Mouse (Mus musculus): ENCODE measurements at regions not wholly inside any gene's neighbourhood (a gene's known extent, or its start where the extent isn't known, plus 50 kb on each side); places are given as distances from the start of the nearest gene placed in this dataset.

DNA sequence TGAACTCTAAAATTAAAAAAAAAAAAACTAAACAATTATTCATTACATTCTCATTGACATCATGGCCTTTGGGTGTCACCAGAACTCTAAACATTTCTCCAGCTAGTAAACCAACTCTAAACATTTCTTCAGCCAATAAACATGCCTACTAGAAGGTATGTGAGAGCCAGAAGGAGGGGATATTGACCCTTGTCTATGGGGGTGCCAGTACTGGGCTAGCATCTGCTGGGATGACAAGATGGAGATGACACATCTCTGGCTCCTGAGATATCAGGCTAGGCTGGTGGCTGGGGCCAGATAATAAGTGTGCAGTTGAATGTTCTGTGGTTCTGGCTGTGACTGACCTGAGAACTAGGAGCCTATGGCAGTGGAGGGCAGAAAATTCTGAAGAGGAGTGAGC, 144.6 kb downstream of the Tmem38b start:
- Histone ChIP-seq H3K9me3 (replicated peaks) (peaks cover 5% of the 10 kb centered on the region; the same call in 1 of the 2 replicates), H3K27me3 (no peaks in the 10 kb centered on the region), H3K4me2 (replicated peaks) (no peak overlapping the region), H3K27ac (no peak overlapping the region), H3K4me1 (no peaks in the 10 kb centered on the region), H3K4me3 (no peak overlapping the region), H3K9ac (no peak overlapping the region), H3K36me3 (no peaks in the 10 kb centered on the region)
- no peak for ATAC-seq (ENCODE audit: low FRiP score)

DNA sequence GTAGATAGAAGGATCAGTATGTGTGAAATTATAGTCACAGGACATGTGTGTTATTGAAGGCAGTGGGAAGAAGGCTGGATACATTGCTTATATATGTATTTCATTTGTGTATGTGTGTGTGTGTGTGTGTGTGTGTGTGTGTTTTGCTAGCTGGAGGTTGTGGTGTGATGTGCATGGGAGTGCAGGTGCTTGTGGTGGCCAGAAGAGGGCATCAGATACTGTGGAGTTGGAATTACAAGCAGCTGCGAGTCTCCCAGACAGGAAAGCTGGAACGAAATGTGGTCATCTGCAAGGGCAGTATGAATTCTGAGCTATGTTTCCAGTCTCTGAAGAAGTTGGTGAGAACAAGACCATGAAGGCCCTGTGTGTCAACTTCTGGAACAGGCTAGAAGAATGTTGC, 145.1 kb downstream of the Tmem38b start:
- H3K4me1 ChIP-seq, result no peaks in the 10 kb centered on the region
- no peak overlapping the region for H3K27ac ChIP-seq
- ATAC-seq (ENCODE audit: low FRiP score), result no peak
- H3K27me3 ChIP-seq, result no peaks in the 10 kb centered on the region
- no peaks in the 10 kb centered on the region for H3K36me3 ChIP-seq
- H3K9me3 ChIP-seq (replicated peaks), result peaks cover 5% of the 10 kb centered on the region; the same call in 1 of the 2 replicates
- H3K4me2 ChIP-seq (replicated peaks), result no peak overlapping the region
- WGBS, result 85% methylated on average over 2 of the region's 2 CpGs
- no peak overlapping the region for H3K9ac ChIP-seq
- H3K4me3 ChIP-seq, result no peak overlapping the region

DNA sequence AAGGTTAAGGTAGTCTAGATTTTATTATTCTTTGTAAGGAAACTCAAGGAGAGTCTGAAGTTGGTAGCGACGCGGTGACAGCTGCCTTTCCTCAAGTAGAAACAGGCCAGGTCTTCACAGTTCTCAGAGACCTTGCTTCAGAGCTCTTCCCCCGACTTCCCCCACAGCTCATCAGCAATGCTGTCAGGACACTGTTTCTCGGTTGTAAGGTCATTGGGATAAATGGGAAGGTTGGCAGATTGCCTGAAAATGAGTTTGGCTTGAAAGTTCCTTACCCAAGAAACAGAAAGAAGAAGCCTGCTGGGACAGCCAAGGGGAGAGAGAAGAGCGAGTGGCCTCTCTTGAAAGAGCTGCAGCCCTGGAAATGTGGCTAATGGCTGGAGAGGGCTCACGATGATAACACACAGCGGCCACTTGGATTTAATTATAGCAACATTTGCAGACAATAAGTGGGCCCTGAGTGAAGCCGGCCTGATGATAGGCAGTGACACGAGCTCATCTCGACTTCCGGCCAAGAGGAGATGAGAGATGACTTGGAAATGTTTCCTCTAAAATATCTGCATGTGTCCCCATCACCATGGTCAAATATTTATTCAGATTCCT, 150.3 kb downstream of the Tmem38b start:
- no peak overlapping the region for H3K4me2 ChIP-seq (replicated peaks)
- no peaks in the 10 kb centered on the region for H3K27me3 ChIP-seq
- no peaks in the 10 kb centered on the region for H3K9me3 ChIP-seq (replicated peaks)
- no peak overlapping the region for H3K4me3 ChIP-seq
- H3K27ac ChIP-seq, result no peak overlapping the region
- no peaks in the 10 kb centered on the region for H3K36me3 ChIP-seq
- no peaks in the 10 kb centered on the region for H3K4me1 ChIP-seq
- WGBS, result 75% methylated on average over 12 of the region's 12 CpGs
- no peak for ATAC-seq (ENCODE audit: low FRiP score)
- H3K9ac ChIP-seq, result no peak overlapping the region

DNA sequence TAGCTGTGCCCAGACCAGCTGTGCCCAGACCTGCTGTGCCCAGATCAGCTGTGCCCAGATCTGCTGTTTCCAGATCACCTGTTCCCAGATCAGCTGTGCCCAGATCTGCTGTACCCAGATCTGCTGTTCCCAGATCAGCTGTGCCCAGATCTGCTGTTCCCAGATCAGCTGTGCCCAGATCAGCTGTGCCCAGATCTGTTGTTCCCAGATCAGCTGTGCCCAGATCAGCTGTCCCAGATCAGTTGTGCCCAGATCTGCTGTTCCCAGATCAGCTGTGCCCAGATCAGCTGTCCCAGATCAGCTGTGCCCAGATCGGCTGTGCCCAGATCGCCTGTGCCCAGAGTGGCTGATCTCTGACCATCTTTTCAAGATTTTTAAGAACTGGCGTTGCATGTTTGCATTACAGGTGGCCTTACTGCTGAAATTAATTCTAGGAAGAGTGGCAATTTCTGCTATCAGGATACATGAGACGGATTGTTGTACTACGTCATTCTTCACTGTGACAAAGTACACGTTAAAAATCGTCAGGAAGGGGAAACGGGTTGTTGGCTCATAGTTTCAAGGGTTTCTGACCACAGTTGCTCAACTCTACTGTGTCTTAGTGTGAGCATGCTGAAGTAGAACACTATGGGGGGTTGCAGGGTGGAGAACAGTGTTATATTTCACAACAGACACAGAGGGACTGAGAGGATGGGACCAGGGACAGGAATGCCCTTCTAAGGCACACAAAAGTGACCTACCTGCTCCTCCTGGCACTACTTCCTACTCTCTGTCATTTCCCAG, 160.9 kb downstream of the Tmem38b start:
- Histone ChIP-seq H3K9me3 (replicated peaks) (no peaks in the 10 kb centered on the region), H3K27ac (no peak overlapping the region), H3K36me3 (no peaks in the 10 kb centered on the region), H3K4me3 (no peak overlapping the region), H3K27me3 (no peaks in the 10 kb centered on the region), H3K4me1 (no peaks in the 10 kb centered on the region), H3K9ac (no peak overlapping the region), H3K4me2 (replicated peaks) (no peak overlapping the region)
- WGBS, result 86% methylated on average over 8 of the region's 8 CpGs
- no peak for ATAC-seq (ENCODE audit: low FRiP score)

DNA sequence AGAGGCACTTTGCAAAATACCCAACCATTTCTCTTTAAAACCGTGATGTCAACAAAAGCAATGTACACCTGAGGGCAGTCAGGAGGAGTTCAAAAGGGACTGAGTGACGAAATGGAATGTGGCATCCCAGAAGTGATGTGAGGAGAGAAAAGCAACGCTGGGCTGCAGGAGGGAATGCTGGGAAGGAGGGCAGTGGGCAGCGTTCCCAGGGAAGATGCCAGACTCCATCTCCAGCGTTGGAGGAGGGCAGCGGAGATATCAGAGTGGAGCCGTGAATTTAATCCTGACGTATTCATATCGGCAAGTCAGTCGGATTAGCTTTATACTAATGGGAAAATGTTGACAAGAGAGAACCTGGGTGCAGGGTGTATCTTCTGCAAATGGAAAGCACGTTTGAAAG, 161.7 kb downstream of the Tmem38b start:
- H3K27me3 ChIP-seq, result no peaks in the 10 kb centered on the region
- no peak overlapping the region for H3K27ac ChIP-seq
- no peak overlapping the region for H3K4me2 ChIP-seq (replicated peaks)
- H3K36me3 ChIP-seq, result no peaks in the 10 kb centered on the region
- 84% methylated on average over 11 of the region's 11 CpGs for WGBS
- H3K4me1 ChIP-seq, result no peaks in the 10 kb centered on the region
- H3K9ac ChIP-seq, result no peak overlapping the region
- ATAC-seq (ENCODE audit: low FRiP score), result no peak
- H3K9me3 ChIP-seq (replicated peaks), result no peaks in the 10 kb centered on the region
- no peak overlapping the region for H3K4me3 ChIP-seq

DNA sequence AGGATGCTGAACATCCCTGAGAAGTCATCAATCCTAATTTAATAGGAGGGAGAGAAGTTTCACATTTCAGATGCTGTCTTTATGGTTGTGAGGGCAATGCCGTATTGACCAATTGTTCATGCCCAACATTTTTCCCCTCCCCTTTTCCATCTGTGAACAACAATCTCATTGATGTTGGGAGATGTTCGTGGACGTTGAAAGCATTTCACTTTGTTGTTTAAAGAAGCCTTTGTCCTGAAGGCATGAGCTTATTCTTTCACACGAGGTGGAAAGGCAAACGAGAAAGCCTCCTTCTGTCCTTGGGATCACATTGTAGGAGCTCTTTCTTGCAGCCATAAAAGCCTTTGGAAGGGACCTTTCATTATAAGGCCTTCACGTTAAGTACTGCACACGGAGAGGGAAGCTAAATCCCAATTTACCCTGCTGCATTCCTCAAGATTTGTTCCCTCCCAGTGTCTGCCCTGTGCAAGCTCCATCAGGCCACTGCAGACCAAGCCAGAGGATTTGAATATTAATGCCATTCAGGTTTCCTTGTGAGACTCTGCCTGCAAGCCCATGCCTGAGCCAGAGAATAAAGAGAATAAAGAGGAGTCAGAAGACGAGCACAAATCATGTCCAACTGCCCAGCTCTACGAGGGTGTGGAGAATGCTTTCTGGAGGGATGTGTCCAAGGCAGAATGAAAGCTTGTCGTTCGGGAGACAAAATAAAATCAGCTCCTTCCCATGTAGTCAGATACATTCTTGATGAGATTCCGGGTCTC, 195.4 kb downstream of the Tmem38b start:
- Histone ChIP-seq H3K27ac (peak overlapping the region; percentile 70), H3K27me3 (no peaks in the 10 kb centered on the region), H3K9me3 (replicated peaks) (no peaks in the 10 kb centered on the region), H3K4me1 (peaks cover 14% of the 10 kb centered on the region), H3K4me2 (replicated peaks) (peak overlapping the region; percentile 3), H3K4me3 (no peak overlapping the region), H3K9ac (no peak overlapping the region), H3K36me3 (no peaks in the 10 kb centered on the region)
- 16% methylated on average over 12 of the region's 12 CpGs for WGBS
- peak; percentile 70 for ATAC-seq (ENCODE audit: low FRiP score)

DNA sequence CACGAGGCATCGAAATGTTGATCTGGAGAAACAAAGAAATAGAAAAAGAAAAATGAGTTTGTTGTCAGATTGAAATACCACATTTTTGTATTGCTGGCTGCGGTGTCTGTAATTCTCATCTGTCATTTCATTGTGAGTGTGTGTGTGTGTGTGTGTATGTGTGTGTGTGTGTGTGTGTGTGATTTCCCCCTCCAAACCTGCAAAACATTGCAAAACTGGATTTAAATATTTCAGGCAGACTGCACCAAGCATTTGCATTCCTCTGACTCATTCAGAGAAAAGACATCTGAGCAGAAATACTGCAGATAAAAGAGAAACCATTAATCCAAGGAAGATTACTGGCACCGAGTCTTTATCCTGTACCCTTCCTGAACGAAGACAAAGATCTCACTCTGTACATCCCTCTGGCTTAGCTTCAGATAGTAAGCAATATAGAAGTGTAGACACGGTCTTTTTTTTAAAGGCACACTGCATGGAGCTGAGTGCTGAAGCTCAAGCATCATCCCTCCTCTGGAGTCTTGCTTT, 196.1 kb downstream of the Tmem38b start:
- H3K9me3 ChIP-seq (replicated peaks), result no peaks in the 10 kb centered on the region
- peak overlapping the region; percentile 70 for H3K27ac ChIP-seq
- no peak overlapping the region for H3K9ac ChIP-seq
- no peaks in the 10 kb centered on the region for H3K36me3 ChIP-seq
- WGBS, result 34% methylated on average over 6 of the region's 6 CpGs
- ATAC-seq (ENCODE audit: low FRiP score), result no peak
- H3K4me1 ChIP-seq, result peaks cover 14% of the 10 kb centered on the region
- H3K4me3 ChIP-seq, result no peak overlapping the region
- H3K27me3 ChIP-seq, result no peaks in the 10 kb centered on the region
- H3K4me2 ChIP-seq (replicated peaks), result peak overlapping the region; percentile 3; the same call in 1 of the 2 replicates

DNA sequence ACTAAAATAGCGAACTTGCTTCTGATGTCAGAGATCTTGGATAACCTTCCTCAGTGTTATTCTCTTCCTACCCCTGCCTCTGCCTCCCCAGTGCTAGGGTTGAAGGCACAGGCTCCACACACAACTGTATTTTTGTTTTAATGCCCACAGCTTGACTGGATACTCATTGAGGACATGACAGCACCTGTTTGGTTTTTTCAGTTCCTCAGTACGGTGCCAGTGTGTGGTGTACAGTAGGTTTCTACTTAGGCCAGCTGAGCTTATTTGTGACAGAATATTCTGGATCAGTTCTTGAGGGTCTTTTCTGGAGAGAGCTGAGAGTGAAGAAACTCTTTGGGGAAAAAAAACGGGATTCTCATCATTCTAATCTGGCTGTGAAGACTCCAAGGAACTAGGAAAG, 201.1 kb downstream of the Tmem38b start:
- H3K9ac ChIP-seq, result no peak overlapping the region
- no peaks in the 10 kb centered on the region for H3K36me3 ChIP-seq
- H3K4me3 ChIP-seq, result no peak overlapping the region
- H3K4me2 ChIP-seq (replicated peaks), result no peak overlapping the region
- no peaks in the 10 kb centered on the region for H3K27me3 ChIP-seq
- no peak overlapping the region for H3K27ac ChIP-seq
- no peak for ATAC-seq (ENCODE audit: low FRiP score)
- H3K9me3 ChIP-seq (replicated peaks), result no peaks in the 10 kb centered on the region
- 83% methylated on average over 3 of the region's 3 CpGs for WGBS
- peaks cover 38% of the 10 kb centered on the region for H3K4me1 ChIP-seq

DNA sequence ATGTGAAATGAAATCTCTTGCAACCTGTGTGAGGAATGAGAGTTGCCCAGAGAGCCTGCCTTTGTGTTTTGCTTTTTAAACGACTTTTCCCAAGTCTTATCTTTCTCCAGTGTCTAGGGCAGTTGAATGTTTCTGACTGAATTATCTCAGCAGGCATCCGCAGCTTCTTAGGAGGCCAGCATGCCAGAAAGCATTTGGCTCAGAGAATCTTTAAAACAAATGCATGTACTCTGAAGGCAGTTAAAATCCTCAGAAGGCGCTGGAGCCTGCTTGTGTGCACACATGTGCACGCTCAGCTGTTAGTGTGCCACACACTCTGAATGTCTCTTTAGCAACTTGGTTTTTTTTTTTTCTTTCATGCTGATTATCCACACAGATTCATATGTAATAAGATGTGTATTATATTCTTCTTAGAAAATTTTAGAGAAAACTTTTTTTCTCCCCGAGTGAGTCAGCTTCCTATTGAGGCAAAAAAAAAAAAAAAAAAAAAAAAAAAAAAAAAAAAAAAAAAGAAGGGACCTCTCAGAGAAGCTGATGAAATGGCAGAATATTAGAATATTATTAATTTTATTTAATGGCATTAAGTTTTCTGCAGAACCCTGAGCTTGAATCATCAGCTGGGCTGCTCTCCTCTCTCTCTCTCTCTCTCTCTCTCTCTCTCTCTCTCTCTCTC, 201.9 kb downstream of the Tmem38b start:
- ATAC-seq (ENCODE audit: low FRiP score), result no peak
- Histone ChIP-seq H3K27ac (peak overlapping the region; percentile 83; the same call in 1 of the 2 replicates), H3K4me1 (peaks cover 42% of the 10 kb centered on the region), H3K4me2 (replicated peaks) (no peak overlapping the region), H3K9ac (no peak overlapping the region), H3K27me3 (no peaks in the 10 kb centered on the region), H3K4me3 (no peak overlapping the region), H3K36me3 (no peaks in the 10 kb centered on the region), H3K9me3 (replicated peaks) (no peaks in the 10 kb centered on the region)
- 15% methylated on average over 5 of the region's 5 CpGs for WGBS

DNA sequence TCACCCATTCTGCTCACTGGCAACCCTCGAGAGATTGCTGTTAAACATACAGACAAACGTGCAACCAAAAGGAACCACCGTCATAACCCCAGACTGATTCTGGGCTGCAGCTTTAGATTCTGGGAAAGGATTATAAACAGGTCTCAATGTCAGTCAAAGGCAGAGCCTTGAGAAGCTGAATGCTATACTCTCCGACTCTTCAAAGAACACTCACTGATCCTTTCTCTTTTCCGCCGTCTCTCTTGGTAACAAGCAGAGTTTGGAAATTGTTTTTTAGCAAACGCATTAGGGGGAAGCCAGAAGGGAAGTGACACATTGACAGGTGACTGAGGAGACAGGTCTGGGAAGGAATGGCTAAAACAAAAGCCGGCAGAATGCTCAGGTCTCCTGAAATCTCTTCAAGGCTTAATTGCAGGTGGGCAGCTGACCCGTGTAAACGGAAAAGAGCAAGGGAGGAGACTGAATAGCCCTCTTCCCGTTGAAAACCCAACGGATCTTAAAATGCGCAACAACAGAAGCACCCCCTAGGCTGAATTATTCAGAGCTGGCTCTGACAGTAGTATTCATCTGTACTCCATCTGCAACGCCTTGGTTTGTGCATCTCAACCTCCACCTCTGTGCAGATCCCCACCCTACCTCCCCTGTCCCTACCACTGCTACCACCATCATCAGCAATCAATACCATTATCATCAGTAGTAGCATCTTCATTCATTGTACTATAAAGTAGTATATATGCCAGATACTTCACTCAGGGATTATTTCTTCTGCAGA, 219.6 kb downstream of the Tmem38b start:
- Histone ChIP-seq H3K9ac (no peak overlapping the region), H3K9me3 (replicated peaks) (no peaks in the 10 kb centered on the region), H3K4me2 (replicated peaks) (no peak overlapping the region), H3K4me3 (no peak overlapping the region), H3K4me1 (0 out of 2 replicates have a peak, but pooled peaks cover 3% of the 10 kb centered on the region), H3K36me3 (no peaks in the 10 kb centered on the region), H3K27me3 (no peaks in the 10 kb centered on the region), H3K27ac (no peak overlapping the region)
- ATAC-seq (ENCODE audit: low FRiP score), result no peak
- WGBS, result 54% methylated on average over 14 of the region's 14 CpGs

DNA sequence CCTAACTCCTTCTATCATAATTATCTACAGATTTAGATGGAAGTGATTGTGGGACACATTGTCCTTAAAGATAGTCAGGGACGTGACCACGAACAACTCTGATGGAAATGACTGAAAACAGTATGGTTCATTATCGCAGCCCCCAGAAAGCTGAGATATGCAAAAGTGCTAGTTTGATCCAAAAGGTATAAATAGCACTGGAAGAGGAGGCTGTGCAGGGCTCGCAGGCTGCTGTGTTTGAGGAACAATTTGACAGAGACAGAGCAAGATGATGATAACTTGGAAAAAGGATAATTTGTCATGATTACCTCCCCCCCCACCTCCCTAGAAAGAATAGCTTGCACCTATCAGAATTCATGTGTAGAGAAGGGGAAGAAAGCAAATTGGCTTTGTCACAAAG, 238.5 kb downstream of the Tmem38b start:
- 90% methylated on average over 4 of the region's 4 CpGs for WGBS
- no peaks in the 10 kb centered on the region for H3K27me3 ChIP-seq
- no peak overlapping the region for H3K27ac ChIP-seq
- peaks cover under 1% of the 10 kb centered on the region for H3K9me3 ChIP-seq (replicated peaks)
- no peak for ATAC-seq (ENCODE audit: low FRiP score)
- H3K36me3 ChIP-seq, result no peaks in the 10 kb centered on the region
- 0 out of 2 replicates have a peak, but pooled peaks cover 3% of the 10 kb centered on the region for H3K4me1 ChIP-seq
- H3K9ac ChIP-seq, result no peak overlapping the region
- H3K4me3 ChIP-seq, result no peak overlapping the region
- no peak overlapping the region for H3K4me2 ChIP-seq (replicated peaks)
